Mouse (Mus musculus): ENCODE data around the gene Rpl36al. TPM values are rescaled to one million over a fixed set of nuclear protein-coding genes. Genes with fewer than 3 reads are reported as not detected.
"Not testable (repeated sequence)": the region's sequence is repeated elsewhere in the genome, so short reads cannot be mapped to it uniquely, and the experiment has no call there.

The Rpl36al gene
- total RNA-seq, 2 experiments from 2014 or later = 336 to 346 TPM

- DNase-seq (ENCODE audit: low spot score) = peak; percentile 55
These were observed 12.8 kb upstream of the Rpl36al start, which contains the start of gene Gm49383 for GRCm38 (mm10) chr12:69196444-69197377. Gene Gm49383 (minus strand): TSS chr12:69197104.

- DNase-seq (ENCODE audit: low spot score) = no peak
These were observed 8.8 kb upstream of the Rpl36al start for GRCm38 (mm10) chr12:69192637-69193036.

GRCm38 (mm10) chr12:69191396-69191795 is 7.5 kb upstream of the Rpl36al start:
- DNase-seq (ENCODE audit: low spot score) = no peak

- no peak for DNase-seq (ENCODE audit: low spot score)
These were observed 6.6 kb upstream of the Rpl36al start for GRCm38 (mm10) chr12:69190522-69190921.

DNA sequence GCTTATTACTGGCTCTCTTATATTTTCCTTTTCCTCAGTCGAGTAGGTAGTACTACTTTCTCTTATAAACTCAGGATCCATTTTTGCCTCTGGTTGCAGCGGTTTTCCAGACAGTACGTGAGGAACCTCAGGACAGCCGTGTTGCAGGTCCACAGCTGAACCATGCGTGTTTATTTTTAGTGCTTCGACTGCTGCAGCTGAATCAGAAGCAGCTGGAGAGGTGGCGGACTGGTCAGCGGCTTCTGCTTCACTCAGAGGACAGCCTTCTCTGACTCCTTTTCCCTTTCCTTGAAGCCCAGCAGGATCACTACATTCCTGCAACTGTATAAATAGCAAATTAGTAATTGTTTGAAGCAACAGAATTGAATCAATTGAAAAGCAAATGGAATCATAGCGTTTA is 6.2 kb upstream of the Rpl36al start:
- no peak for DNase-seq (ENCODE audit: low spot score)

GRCm38 (mm10) chr12:69186811-69187471 is 3.1 kb upstream of the Rpl36al start:
- DNase-seq (ENCODE audit: low spot score) = no peak

DNA sequence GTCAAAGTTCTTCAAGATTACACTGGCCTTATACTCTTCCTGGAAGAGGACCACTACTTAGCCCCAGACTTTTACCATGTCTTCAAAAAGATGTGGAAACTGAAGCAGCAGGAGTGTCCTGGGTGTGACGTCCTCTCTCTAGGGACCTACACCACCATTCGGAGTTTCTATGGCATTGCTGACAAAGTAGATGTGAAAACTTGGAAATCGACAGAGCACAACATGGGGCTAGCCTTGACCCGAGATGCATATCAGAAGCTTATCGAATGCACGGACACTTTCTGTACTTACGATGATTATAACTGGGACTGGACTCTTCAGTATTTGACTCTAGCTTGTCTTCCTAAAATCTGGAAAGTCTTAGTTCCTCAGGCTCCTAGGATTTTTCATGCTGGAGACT is 1.5 kb upstream of the Rpl36al start:
- no peak for DNase-seq (ENCODE audit: low spot score)

GRCm38 (mm10) chr12:69184342-69185295 is 736 bp upstream of the Rpl36al start:
- peak; percentile 41 for DNase-seq (ENCODE audit: low spot score)

- DNase-seq (ENCODE audit: low spot score) = no peak
These were observed 2.1 kb downstream of the Rpl36al start for GRCm38 (mm10) chr12:69181800-69182199.

DNA sequence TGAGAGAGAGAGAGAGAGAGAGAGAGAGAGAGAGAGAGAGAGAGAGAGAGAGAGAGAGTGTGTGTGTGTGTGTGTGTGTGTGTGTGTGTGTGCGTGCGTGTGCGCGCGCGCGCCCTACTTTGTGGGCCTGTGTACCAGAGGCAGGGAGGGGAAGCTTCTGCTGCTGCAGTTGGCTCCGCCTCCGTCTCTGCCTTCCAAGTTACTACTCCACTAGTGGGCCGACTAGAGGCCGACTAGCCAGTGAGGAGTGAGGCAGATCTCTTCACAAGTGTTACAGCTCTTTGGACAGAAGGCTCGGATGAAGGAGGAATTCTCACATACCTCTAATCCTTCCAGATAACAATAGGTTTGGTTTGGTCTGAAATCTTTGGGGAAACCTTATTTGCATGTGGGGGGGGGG is 4.5 kb downstream of the Rpl36al start:
- no peak for DNase-seq (ENCODE audit: low spot score)

- no peak for DNase-seq (ENCODE audit: low spot score)
These were observed 6.4 kb downstream of the Rpl36al start for GRCm38 (mm10) chr12:69177526-69177925.

- no peak for DNase-seq (ENCODE audit: low spot score)
These were observed 7.9 kb downstream of the Rpl36al start for GRCm38 (mm10) chr12:69175975-69176374.

DNA sequence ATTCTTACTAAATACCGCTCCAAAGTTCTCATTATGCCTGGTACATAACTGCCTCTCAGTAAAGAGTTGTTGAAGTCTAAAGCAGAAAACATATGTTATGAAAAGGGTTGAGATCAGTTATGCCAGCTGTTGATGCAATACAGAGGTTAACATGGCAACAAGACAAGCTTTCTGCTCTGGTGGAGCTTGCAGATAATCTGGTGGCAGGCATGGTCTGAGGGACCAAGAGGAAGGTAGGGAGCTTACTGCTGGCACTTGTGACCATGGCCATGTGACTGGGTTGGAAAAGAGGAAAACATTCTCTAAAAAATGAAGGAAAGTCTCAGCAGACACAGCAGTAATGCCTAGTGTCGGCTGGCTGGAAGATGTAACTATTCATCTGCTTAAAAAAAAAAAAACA is 12.6 kb downstream of the Rpl36al start:
- no peak for DNase-seq (ENCODE audit: low spot score)

DNA sequence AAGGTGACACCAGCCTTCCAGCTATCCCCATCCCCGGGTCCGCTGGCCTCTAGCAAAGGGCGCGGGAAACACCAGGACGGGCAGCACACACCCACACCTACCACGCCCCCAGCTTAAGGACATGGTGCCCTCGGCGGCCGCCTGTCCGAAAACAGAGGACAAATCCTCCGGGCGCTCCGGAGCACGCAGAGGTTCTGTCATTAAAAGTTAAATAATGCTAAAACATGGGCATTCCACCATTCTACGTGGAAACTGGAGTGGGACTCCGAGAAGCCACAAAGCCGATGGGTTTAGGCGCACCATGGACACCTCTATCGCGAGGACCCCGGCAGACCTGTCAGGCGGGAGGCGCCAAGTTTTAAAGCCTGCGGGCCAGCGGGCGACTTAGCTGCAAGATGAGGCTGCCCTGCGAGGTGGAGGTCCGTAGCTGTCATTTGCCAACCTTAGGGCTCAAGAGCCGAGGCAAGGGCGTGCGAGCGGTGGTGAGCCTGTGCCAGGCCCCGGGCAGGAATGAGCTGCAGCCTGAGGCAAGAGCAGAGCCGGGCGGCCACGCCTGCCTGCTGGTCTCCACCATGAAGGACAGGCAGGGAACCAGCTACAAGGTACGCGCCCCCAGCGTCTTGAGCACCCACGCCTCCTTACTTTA is 15.3 kb downstream of the Rpl36al start, which contains the start of gene Lrr1:
Lrr1 (plus strand) TSS at position 354 of the 646 bp plus-strand sequence.
- DNase-seq (ENCODE audit: low spot score) = peak; percentile 89

GRCm38 (mm10) chr12:69167656-69168460 is 16.0 kb downstream of the Rpl36al start:
- DNase-seq (ENCODE audit: low spot score) = no peak

DNA sequence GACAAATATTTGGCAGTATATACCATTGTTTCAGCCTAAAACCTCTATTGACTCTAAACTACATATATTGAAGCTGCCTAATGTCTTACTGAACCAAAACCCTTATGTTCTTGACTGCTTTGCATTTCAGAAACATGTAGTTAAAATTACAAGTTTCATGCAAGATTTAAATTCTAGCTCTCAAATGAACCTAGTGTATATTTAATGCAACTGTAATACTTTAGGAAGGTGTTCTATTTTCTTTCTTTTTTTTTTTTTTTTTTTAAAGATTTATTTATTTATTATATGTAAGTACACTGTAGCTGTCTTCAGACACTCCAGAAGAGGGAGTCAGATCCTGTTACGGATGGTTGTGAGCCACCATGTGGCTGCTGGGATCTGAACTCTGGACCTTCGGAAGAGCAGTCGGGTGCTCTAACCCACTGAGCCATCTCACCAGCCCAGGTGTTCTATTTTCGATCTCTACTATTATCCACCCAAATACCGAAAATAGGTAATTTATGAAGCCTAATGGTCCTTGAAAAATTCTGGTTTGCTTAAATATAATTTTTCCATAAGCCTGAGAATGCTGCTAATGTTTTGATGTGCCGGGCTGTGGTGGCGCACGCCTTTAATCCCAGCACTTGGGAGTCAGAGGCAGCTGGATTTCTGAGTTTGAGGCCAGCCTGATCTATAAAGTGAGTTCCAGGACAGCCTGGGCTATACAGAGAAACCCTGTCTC is 16.9 kb downstream of the Rpl36al start:
- not testable (repeated sequence) for DNase-seq (ENCODE audit: low spot score)

GRCm38 (mm10) chr12:69164904-69165303 is 19.0 kb downstream of the Rpl36al start:
- no peak for DNase-seq (ENCODE audit: low spot score)

DNA sequence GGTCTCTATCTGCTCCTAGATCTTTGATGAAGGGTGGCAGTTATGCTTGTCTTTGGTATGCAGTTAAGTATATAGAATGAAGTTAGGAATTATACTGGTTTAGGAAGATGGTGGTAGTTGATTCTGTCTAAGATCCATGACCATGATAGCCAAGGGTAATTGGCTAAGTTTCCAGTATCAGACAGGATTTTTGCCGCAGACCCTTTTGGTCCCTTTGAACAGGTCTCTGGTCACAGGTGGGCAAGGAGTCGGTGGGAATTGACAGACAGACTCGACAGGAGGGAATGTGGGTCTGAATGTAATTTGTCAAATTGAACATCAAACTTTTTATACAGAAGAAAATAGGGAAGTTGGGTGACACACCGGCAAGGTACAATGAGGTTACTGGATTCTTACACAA is 20.3 kb downstream of the Rpl36al start:
- DNase-seq (ENCODE audit: low spot score) = not testable (repeated sequence)

GRCm38 (mm10) chr12:69160677-69161076 is 23.2 kb downstream of the Rpl36al start:
- DNase-seq (ENCODE audit: low spot score) = not testable (repeated sequence)
